Mouse (Mus musculus): ENCODE results near the gene Olfr1500.

- TF ChIP-seq CTCF (conservative IDR thresholded peaks at IDR 0.05; ENCODE audit: low read length), result peak; percentile 96
- TF ChIP-seq POU5F1 (IDR thresholded peaks at IDR 0.05; ENCODE audit: borderline replicate concordance, low read length), result no peak
These were observed 17.5 kb downstream of the Olfr1500 start for GRCm38 (mm10) chr19:13812823-13813222.
